Mouse (Mus musculus): Measurements from ENCODE around the gene Tmem81.
A peak's percentile ranks its signal among the peaks of the same experiment; 100 is the strongest.

GRCm38 (mm10) chr1:132541171-132541823 is 35.3 kb downstream of the Tmem81 start:
- TF ChIP-seq TCF12 (IDR thresholded peaks at IDR 0.05; ENCODE audit: insufficient read depth, poor library complexity, severe bottlenecking) (no peak), E2F4 (IDR thresholded peaks at IDR 0.05; ENCODE audit: insufficient read depth) (no peak), POLR2A (IDR thresholded peaks at IDR 0.05; ENCODE audit: insufficient read length, low read depth) (no peak), MAX (IDR thresholded peaks at IDR 0.05; ENCODE audit: low read depth) (no peak), POLR2AphosphoS2 (IDR thresholded peaks at IDR 0.05; ENCODE audit: insufficient read length, low read depth) (no peak), USF1 (IDR thresholded peaks at IDR 0.05; ENCODE audit: low read depth) (no peak), CEBPB (IDR thresholded peaks at IDR 0.05; ENCODE audit: insufficient read depth, poor library complexity, severe bottlenecking) (no peak), SRF (IDR thresholded peaks at IDR 0.05; ENCODE audit: control insufficient read depth, insufficient read length, low read depth) (no peak), MYOG (IDR thresholded peaks at IDR 0.05; ENCODE audit: control insufficient read depth in 1 of 3, insufficient read depth in 1 of 3, insufficient read length in 2 of 3, low read depth in 2 of 3) (no peak), REST (IDR thresholded peaks at IDR 0.05; ENCODE audit: insufficient read depth, insufficient read length) (peak; percentile 34), MYOD1 (IDR thresholded peaks at IDR 0.05; ENCODE audit: control insufficient read depth in 1 of 3, insufficient read length in 2 of 3, low read depth in 2 of 3) (no peak), TCF3 (IDR thresholded peaks at IDR 0.05; ENCODE audit: insufficient read length, low read depth) (no peak)
